Mouse (Mus musculus) cerebellum, adult 11-12 months (tissue): ENCODE data around the gene Txnl4b.
A peak's percentile ranks its signal among the peaks of the same experiment; 100 is the strongest.

Experiments used
- DNase-seq: peaks from one replicate; pipeline ENCODE4 v3.0.0; 2022

Txnl4b gene

GRCm38 (mm10) chr8:109565498-109566333 lies at the start of gene Txnl4b, which contains the start of gene Dhx38:
Txnl4b (plus strand) TSS chr8:109565892.
Dhx38 (minus strand) TSS chr8:109565861.
- DNase-seq = peak; percentile 100

GRCm38 (mm10) chr8:109524008-109524407 lies 41.7 kb upstream of the Txnl4b start:
- no peak for DNase-seq

GRCm38 (mm10) chr8:109535140-109535990 lies 30.3 kb upstream of the Txnl4b start:
- DNase-seq = no peak

DNA sequence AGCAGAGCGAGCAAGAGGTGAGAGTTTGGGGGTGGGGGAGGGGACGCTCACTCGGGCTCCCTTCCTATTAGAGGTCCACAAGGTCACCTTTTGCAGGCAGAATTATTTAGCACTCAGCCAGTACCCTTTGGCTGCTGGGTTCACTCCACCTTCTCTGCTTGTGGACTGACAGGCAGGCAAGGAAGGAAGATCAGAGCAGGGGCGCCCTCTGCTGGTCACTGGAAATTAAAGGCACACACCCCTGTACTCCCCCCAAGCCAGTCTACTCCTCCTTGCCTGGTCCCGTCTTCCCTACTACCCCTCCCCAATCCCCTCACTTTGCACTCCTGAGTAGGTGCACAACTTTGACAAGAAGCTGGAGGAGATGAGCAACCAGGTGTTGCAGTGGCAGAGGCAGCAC lies 29.0 kb upstream of the Txnl4b start:
- peak; percentile 23 for DNase-seq

DNA sequence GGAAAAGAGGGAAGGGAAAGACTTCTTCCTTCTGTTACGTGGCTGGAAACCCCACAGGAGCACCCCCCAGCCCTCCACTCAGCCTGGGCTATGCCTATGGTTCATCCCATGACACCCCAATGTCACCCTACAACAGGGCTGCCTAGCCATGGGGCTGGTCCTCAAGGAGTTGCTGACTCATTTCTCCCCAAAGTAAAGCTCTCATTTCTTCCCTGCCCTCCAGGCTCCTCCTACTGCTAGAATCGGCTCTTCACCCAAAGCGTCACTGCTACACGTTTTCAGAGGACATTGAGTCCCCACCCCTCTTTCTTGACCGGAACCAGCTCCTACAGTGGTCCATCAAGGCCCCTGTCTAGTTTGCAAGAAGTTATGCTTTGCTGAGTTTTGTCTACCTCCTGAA lies 23.5 kb upstream of the Txnl4b start:
- DNase-seq = no peak

GRCm38 (mm10) chr8:109542748-109543519 lies 22.8 kb upstream of the Txnl4b start:
- no peak for DNase-seq

DNA sequence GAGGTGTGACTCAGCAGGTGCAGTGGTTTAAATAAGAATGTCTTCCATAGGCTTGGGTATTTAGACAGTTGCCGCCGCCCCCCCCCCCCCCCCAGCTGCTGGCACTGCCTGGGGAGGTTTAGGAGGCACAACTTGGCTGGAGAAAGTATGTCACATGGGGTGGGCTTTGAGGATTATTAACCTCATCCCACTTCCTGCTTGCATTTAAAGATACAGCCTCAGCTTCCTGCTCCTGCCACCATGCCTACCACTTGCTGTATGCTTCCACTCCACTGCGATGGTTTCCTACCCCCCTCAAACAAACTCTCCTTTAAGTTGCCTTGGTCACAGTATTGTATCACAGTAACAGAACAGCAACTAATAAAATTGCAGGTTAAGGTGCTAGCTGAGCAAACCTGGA lies 21.6 kb upstream of the Txnl4b start:
- DNase-seq = no peak

DNA sequence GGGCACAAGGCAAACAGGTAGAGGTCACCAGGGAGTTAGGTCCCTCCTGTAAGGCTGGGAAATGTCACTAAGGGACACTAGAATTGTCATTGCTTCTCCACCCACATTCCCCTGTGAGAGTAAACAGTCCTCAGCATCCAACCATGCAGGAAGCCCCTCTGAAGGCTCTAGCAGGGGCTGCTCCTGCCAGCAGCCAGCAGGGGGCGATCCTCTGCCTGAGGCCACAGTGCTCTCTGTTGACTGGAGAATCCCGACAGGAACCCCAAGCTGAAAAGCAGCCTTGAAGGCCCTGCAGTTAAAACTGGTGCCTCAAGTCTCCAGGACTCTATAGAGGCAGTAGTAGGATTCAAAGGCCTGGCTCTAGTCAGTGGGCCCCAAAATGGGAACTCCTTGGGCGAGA lies 14.0 kb upstream of the Txnl4b start:
- DNase-seq = no peak

DNA sequence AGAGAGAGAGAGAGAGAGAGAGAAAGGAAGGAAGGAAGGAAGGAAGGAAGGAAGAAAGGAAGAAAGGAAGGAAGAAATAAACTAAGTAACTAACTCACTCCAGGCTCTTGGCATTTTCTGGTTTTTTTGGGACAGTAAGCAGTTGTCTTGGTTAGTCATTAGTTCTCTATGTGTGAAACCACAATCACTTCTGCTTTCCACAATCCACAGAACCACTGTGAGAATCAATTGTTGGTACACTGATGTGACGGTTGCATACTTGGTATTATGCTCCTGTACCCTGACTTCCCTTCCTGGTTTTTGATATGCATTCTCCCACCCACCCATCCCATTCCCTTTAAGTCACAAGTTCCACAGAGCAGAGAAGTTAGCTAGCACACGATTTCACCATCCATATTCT lies 1.8 kb upstream of the Txnl4b start:
- DNase-seq = no peak

DNA sequence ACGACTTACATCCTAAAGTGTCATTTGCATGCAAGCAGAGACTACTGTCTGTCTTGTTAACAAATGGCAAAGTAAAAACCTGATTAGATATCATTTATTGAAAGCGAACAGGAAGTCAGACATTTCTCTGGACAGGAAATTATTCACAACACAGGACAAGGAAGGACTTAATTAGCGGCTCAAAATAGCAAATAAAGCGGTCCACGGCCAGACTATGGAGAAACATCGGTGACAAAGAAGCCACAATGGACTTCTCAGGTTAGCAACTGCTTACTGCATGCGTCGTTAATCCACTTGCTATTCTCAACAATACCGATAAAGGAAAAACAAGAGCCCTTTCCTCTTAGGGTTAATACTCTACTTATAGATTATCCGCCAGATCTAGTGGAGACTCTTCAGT lies 926 bp upstream of the Txnl4b start:
- DNase-seq = no peak

- no peak for DNase-seq
These were observed 5.4 kb downstream of the Txnl4b start for GRCm38 (mm10) chr8:109571139-109571538.

GRCm38 (mm10) chr8:109576311-109576710 lies 10.6 kb downstream of the Txnl4b start:
- DNase-seq = no peak

DNA sequence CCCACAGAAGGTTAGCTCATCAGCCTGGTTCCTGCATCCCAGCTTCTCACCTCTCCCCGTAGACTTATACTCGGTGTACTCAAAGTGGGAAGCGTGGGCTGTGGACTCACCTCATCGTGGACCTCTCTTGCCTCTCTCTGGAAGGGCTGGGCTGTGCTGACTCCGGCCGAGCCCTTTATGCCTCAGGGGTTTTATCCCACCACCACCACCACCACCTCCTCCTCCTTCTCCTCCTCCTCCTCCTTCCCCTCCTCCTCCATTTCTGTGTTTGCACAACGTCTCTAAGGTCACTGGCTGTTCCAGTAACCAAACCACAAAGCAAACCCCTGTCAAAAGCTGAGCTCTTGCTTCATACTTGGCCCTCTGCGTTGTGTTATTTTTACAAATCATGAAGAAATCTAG lies 13.2 kb downstream of the Txnl4b start, which contains the start of gene Hp:
Hp (minus strand) TSS at position 273 of the 402 bp plus-strand sequence.
- no peak for DNase-seq

GRCm38 (mm10) chr8:109584293-109584692 lies 18.6 kb downstream of the Txnl4b start:
- no peak for DNase-seq

DNA sequence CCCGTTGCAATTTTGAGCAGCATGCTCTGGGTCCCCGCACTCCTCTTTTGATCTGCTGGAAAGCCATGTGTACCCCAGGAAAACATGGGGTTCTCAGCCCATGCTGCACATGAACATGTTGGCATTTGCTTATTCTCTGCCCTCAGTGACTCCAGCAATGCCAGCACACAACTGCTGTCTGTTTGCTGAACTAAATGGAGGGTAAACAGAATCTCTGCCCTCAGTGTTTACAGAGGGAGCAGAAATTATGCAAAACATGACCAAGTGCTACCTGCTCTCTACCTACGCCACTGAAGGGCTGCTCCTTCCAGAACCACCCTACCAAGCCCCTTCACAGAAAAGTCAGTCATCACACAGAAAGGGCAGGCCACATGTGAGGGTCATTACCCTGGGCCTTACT lies 19.1 kb downstream of the Txnl4b start:
- no peak for DNase-seq

- no peak for DNase-seq
These were observed 20.0 kb downstream of the Txnl4b start for GRCm38 (mm10) chr8:109585652-109586051.

DNA sequence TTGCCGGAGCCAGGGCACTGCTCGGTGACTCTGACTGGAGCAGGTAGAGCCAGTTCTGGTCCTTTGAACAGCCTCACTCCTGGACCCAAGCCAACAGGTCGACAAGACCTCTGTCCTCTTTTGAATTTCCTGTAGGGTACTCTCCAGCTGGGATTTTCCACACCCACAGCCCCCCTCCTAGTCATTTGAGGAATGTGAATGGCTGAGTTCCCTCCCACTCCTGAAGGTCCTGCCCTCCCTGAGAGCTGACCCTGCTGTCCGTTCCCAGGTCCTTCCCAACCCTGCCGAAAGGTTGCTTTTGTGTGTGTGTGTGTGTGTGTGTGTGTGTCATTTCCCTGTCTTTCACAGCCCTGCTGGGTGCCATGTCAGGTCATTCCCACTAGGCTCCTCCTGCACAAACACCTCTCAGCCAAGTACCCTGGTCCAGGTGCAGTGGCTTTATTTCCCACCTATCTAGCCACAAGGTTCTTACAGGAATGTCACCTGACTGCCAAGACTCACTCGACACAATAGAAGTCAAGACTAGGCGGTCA lies 21.3 kb downstream of the Txnl4b start:
- no peak for DNase-seq

GRCm38 (mm10) chr8:109590901-109591300 lies 25.2 kb downstream of the Txnl4b start:
- DNase-seq = no peak

GRCm38 (mm10) chr8:109591367-109591766 lies 25.7 kb downstream of the Txnl4b start:
- no peak for DNase-seq

- no peak for DNase-seq
These were observed 26.5 kb downstream of the Txnl4b start for GRCm38 (mm10) chr8:109592164-109592563.

GRCm38 (mm10) chr8:109593117-109593788 lies 27.6 kb downstream of the Txnl4b start:
- no peak for DNase-seq

DNA sequence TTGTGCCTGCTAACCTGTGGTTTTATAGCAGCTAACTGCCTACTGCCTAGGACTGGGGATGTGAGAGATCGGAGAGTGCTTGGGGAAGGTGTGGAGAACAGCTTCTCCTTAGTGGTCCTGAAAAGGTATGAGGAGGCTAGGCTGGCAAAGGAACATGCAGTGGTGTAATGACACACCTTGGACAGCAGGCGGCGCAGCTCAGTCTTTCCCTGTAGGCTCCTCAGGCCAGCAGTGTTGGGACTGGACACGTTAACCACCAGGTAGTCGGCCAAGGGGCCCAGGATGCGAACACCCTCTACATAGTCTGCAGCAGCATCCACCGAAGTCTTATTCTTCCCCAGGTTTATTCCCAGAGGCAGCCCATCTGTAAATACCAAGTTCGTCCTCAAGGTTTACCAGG lies 30.2 kb downstream of the Txnl4b start:
- peak; percentile 11 for DNase-seq
